Mouse (Mus musculus) liver, embryonic 13.5 days (tissue): Measurements from ENCODE around the gene Ciapin1. TPM values are rescaled to one million over a fixed set of nuclear protein-coding genes. Genes with fewer than 3 reads are reported as not detected.
A peak's percentile ranks its signal among the peaks of the same experiment; 100 is the strongest.

Experiments
- ATAC-seq: fragments of 200-750 bp; cut with Nextera tagmentation; 2 replicates; pipeline ENCODE4 v1.8.0; 2017; ENCODE audit warnings: low read depth, mild to moderate bottlenecking, moderate number of reproducible peaks, moderate library complexity
- DNase-seq: peaks from one replicate; pipeline ENCODE4 v3.0.0; 2022
- H3K27ac ChIP-seq: fragments of 300-500 bp; sonication (generic); 2 replicates; pipeline ENCODE4 v1.5.1; 2015; ENCODE audit warnings: moderate library complexity, mild to moderate bottlenecking, inconsistent platforms
- H3K27me3 ChIP-seq: fragments of 300-500 bp; sonication (generic); 2 replicates; pipeline ENCODE4 v1.6.1; 2015; ENCODE audit warnings: mild to moderate bottlenecking, inconsistent platforms
- H3K36me3 ChIP-seq: fragments of 300-500 bp; sonication (generic); 2 replicates; pipeline ENCODE4 v1.6.1; 2015; ENCODE audit warnings: mild to moderate bottlenecking, inconsistent platforms
- H3K4me1 ChIP-seq: fragments of 300-500 bp; sonication (generic); replicated peaks from 2 replicates; pipeline ENCODE4 v1.6.1; 2015; ENCODE audit warnings: inconsistent platforms
- H3K4me2 ChIP-seq: fragments of 300-500 bp; sonication (generic); 2 replicates; pipeline ENCODE4 v1.6.1; 2015; ENCODE audit warnings: inconsistent platforms, mild to moderate bottlenecking, moderate library complexity
- H3K4me3 ChIP-seq: fragments of 300-500 bp; sonication (generic); replicated peaks from 2 replicates; pipeline ENCODE4 v1.5.1; 2015; ENCODE audit warnings: mild to moderate bottlenecking, inconsistent platforms
- H3K9ac ChIP-seq: fragments of 300-500 bp; sonication (generic); 2 replicates; pipeline ENCODE4 v1.6.1; 2015; ENCODE audit warnings: mild to moderate bottlenecking, inconsistent platforms
- H3K9me3 ChIP-seq: fragments of 300-500 bp; sonication (generic); replicated peaks from 2 replicates; pipeline ENCODE4 v1.6.1; 2016; ENCODE audit warnings: inconsistent platforms
- WGBS: fragments of 180-500 bp; shearing (Covaris S2); methylation state at CpG from one replicate; pipeline ENCODE4 v1.1.7; 2015; ENCODE audit not compliant: insufficient replicate concordance; 5-methylcytosine and 5-hydroxymethylcytosine counted together
- polyA plus RNA-seq: library from polyadenylated mRNA; unstranded; fragments of >200 nt; fragmentation: Nextera tagmentation; extraction: Ambion mirVana; gene quantifications from 2 replicates; pipeline ENCODE4 v1.2.1, GENCODE M21; 2015

The Ciapin1 gene
- polyA plus RNA-seq: 66.7 and 68.0 TPM in 2 replicates

DNA sequence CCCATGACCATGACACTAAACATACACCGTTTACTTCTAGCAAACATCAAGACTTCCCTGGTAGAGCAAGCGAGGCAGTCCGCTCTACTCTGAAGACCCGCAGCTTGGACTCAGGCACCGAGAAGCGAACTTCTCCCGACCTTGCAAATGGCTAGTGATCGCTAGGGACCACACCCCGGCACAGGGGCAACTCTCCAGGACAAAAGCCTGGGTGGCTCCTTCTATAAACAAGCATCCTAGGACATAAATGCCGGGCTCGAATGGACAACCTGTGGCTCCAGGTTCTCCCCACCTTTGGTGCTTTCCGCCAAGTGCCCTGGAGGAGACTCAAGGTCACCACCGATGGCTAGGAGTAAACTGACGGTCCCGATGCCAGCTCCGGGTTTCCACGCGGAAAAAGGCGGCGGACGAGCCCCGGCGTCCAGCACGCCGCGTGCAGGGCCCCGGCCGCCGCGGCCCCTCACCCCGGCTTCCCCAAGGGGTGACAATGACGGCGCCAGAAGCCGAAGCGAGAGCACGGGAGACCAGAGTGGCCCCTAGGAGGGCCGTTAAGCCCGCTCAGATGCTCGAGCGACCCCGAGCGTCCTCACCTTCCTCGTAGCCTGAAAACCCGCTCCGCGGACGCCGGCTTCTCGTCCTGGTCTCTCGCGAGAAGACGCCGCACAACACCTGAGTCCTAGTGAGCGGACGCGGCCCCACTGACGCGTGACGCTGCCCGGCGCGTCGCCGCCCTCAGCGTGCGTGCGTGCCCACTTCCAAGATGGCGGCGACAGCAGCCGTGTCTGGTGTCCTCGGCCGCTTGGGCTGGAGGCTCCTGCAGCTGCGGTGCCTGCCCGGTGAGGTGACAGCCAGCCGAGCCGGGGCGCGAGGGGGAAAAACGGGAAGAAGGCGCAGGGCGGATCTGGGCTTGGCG is at the start of gene Ciapin1, which contains the start of gene Coq9:
Gene Ciapin1 (minus strand): TSS at position 697 of the 913 bp plus-strand sequence.
Gene Coq9 (plus strand): TSS at position 660 of the 913 bp plus-strand sequence.
- Histone ChIP-seq H3K36me3 (peaks cover 6% of the 10 kb centered on the region), H3K4me2 (peak within 1 kb of the TSS; percentile 78), H3K9me3 (no peaks in the 10 kb centered on the region), H3K27ac (peak within 1 kb of the TSS; percentile 93), H3K9ac (peak within 1 kb of the TSS; percentile 96), H3K4me3 (peak within 1 kb of the TSS; percentile 81), H3K27me3 (no peaks in the 10 kb centered on the region), H3K4me1 (peaks cover 49% of the 10 kb centered on the region)
- ATAC-seq (peak; percentile 95), DNase-seq (peak; percentile 93)
- under 1% methylated on average over 82 of the region's 82 CpGs for WGBS

DNA sequence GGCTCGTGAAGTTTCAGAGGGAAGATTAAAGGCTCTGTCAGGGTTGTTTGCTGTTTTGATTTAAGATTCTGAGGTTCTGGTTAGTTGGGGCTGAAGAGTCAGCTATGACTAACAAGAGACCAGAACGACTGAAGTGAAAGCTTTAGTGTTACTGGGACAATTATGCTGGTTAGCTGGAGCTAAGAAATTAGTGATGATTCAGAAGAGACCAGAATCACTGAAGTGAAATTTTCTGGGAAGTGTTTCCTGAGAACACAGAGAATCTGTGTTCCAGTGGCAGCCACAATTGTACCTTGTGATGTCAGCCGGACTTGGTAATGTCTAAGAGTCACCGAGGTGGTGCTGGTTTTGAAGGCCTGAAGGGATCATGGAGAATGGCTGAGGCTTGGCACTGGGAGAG is 42.6 kb upstream of the Ciapin1 start:
- DNase-seq (no peak), ATAC-seq (no peak)
- WGBS: 57% methylated on average over 4 of the region's 4 CpGs
- Histone ChIP-seq H3K9me3 (no peaks in the 10 kb centered on the region), H3K36me3 (no peaks in the 10 kb centered on the region), H3K27me3 (peaks cover 17% of the 10 kb centered on the region; the same call in 1 of the 2 replicates), H3K4me2 (no peak overlapping the region), H3K4me3 (no peak overlapping the region), H3K27ac (no peak overlapping the region), H3K4me1 (peaks cover 22% of the 10 kb centered on the region), H3K9ac (no peak overlapping the region)

DNA sequence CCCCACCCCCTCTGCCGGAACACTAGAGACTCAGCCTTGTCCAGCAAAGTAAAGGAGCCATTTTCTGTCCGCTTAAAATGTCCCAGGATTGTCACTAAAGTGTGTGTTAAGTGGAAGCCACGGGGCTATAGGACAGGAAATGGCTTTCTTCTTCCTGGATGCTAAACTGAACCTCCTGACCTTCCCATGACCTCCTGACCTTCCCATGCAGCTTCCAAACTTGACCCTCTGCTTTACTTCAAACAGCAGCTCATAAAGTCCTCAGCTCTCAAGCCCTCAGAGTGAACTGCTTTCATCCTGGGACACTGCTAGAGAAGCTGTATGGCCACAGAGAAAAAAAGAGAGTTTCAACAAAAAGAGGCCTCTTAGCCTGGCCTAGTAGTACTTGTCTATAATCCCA is 38.7 kb upstream of the Ciapin1 start:
- no peaks in the 10 kb centered on the region; the same call in 1 of the 2 replicates for H3K36me3 ChIP-seq
- H3K4me1 ChIP-seq: peaks cover 56% of the 10 kb centered on the region
- peak overlapping the region; percentile 85; the same call in 1 of the 2 replicates for H3K4me3 ChIP-seq
- WGBS: 39% methylated on average over 3 of the region's 3 CpGs
- no peak for ATAC-seq
- no peaks in the 10 kb centered on the region for H3K9me3 ChIP-seq
- peak overlapping the region; percentile 83 for H3K27ac ChIP-seq
- DNase-seq: no peak
- H3K9ac ChIP-seq: peak overlapping the region; percentile 56
- H3K27me3 ChIP-seq: peaks cover 33% of the 10 kb centered on the region
- peak overlapping the region; percentile 90 for H3K4me2 ChIP-seq

DNA sequence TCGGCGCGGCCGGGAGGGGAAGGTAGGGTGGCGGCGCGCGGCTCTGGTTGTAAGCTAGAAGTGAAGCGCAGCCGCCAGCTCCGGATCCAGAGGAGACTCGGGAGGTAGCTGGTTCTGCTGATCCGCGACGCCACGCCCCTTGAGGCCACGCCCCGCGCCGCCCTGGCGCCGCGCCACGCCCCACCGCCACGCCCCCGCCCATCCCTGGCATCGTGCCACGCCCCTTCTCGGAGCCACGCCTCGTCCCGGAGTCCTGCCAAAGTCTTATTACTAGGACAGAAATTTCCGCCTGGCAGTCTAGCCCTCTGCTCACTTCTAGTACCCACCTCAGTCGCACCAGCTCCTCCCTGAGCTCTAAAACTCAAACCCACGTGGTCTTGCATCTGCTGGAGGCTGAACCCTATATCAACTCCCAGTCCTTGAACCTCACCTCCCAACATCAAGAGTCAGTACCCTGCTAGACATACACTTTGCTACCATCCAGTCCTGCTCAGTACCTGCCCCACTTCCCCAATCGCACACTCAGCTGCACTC is 38.1 kb upstream of the Ciapin1 start, which contains the start of gene Dok4:
Gene Dok4 (minus strand): TSS at position 134 of the 534 bp plus-strand sequence.
- Histone ChIP-seq H3K36me3 (no peaks in the 10 kb centered on the region; the same call in none of the 2 replicates), H3K27me3 (peaks cover 38% of the 10 kb centered on the region), H3K4me1 (peaks cover 62% of the 10 kb centered on the region), H3K4me3 (peak within 1 kb of the TSS; percentile 85), H3K4me2 (peak within 1 kb of the TSS; percentile 90), H3K27ac (peak within 1 kb of the TSS; percentile 96), H3K9ac (peak within 1 kb of the TSS; percentile 94), H3K9me3 (no peaks in the 10 kb centered on the region)
- peak; percentile 84 for ATAC-seq
- under 1% methylated on average over 26 of the region's 37 CpGs for WGBS
- DNase-seq: peak; percentile 85

DNA sequence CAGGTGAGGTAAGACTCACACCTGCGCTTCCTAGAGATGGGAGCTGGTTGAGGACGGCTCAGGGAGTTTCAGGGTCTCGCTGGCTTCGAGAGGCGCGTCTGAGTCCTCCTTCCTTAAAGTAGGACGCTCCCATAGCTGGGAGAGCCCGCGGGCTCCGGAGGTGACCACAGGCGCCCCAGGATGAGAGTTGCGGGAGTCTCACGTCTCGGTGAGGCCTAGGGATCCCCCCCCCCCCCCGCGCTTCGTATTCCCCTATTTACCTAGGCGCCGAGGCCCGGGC is 37.7 kb upstream of the Ciapin1 start:
- no peak for DNase-seq
- 1% methylated on average over 13 of the region's 20 CpGs for WGBS
- Histone ChIP-seq H3K9me3 (no peaks in the 10 kb centered on the region), H3K4me2 (peak overlapping the region; percentile 90), H3K4me3 (peak overlapping the region; percentile 85), H3K36me3 (peaks cover 3% of the 10 kb centered on the region), H3K4me1 (peaks cover 67% of the 10 kb centered on the region), H3K27me3 (peaks cover 41% of the 10 kb centered on the region), H3K27ac (peak overlapping the region; percentile 96), H3K9ac (peak overlapping the region; percentile 94)
- ATAC-seq: peak; percentile 17

DNA sequence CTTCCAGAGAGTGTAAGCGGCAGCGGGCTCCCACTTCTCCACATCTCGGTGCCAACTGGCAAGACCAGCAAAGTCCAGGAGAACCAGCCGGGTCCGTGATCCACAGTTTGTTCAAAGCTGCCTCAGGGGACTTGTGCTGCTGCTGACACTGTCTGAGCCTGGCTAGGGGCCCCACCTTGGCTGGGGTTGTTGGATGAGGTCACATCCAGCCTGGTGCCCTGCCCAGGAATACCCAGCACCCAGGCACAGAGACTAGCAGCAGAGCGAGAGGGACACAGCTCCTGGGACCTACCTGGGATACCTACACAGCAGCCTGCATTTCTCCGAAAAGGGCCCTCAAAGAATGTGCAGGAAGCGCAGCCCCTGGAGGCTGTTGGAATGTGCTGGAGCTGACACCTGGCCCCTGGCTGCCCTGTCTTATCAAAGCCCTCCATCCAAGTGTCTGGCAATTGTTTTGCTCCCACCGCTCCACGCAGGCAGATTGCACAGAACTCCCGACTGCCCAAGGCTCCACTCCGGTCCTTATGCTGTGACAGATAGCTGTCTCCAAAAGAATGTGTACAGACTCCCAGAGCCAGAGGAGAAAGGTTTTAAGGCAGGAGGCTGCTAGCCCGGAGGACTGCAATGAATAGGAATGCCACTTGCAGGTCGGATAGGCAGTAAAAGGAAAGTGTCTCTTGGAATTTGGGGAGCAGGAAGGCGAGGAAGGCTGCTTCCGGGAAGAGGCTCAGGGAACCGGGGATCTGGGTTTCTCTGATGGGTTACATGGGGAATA is 37.1 kb upstream of the Ciapin1 start:
- H3K27ac ChIP-seq: peak overlapping the region; percentile 96
- H3K27me3 ChIP-seq: peaks cover 45% of the 10 kb centered on the region
- H3K36me3 ChIP-seq: peaks cover 8% of the 10 kb centered on the region
- 18% methylated on average over 17 of the region's 17 CpGs for WGBS
- ATAC-seq (peak; percentile 46), DNase-seq (no peak)
- H3K4me3 ChIP-seq: peak overlapping the region; percentile 85
- H3K9ac ChIP-seq: peak overlapping the region; percentile 94
- no peaks in the 10 kb centered on the region for H3K9me3 ChIP-seq
- H3K4me1 ChIP-seq: peaks cover 68% of the 10 kb centered on the region
- H3K4me2 ChIP-seq: peak overlapping the region; percentile 90

DNA sequence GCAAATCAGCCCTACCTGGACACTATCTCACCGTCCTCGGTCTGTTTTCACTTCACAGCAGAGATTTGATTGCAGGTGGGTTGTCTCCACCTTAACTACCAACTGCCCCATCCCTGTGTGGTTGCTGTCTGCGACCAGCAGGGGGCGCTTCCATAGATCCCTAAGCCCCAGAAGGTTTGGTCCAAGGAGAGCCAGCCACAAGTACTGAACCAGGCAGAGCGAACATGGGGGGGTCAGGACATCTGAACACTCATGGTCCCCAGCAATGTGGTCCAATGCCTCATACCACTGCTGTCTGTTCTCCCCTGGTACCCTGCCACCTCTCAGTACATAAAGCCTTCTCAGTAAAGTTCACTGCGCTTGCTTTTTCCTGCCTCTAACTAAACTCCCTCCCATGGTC is 36.2 kb upstream of the Ciapin1 start:
- 11% methylated on average over 6 of the region's 6 CpGs for WGBS
- Histone ChIP-seq H3K4me2 (peak overlapping the region; percentile 90), H3K9ac (peak overlapping the region; percentile 94), H3K27me3 (peaks cover 55% of the 10 kb centered on the region), H3K36me3 (peaks cover 16% of the 10 kb centered on the region), H3K27ac (peak overlapping the region; percentile 96), H3K4me1 (peaks cover 77% of the 10 kb centered on the region), H3K4me3 (peak overlapping the region; percentile 85), H3K9me3 (no peaks in the 10 kb centered on the region)
- DNase-seq (peak; percentile 71), ATAC-seq (peak; percentile 41)

DNA sequence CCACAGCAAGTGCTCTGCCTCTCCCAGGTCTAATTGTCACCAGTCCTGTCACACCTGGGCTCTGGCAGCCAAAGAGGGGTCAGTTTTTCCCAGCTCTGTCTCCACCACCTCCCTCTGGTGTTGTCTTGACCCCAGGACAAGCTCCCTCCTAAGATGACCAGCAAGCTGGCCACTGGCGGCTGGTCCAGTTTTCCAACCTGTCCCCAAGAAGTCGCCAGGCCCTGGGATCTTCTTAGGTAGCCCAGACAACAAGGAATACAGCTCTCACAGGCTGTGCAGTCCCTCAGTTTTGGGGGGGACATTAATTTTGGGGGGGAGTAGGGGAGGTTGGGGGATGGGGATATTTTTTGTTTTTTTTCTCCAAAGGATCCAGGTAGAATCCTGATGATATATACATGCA is 34.4 kb upstream of the Ciapin1 start:
- H3K9me3 ChIP-seq: no peaks in the 10 kb centered on the region
- H3K36me3 ChIP-seq: peaks cover 32% of the 10 kb centered on the region
- 0 out of 2 replicates have a peak overlapping the region, but pooled peaks have one; percentile 6 for H3K9ac ChIP-seq
- no peak overlapping the region for H3K4me3 ChIP-seq
- no peak for DNase-seq
- H3K27me3 ChIP-seq: peaks cover 51% of the 10 kb centered on the region
- peaks cover 82% of the 10 kb centered on the region for H3K4me1 ChIP-seq
- 72% methylated on average over 2 of the region's 2 CpGs for WGBS
- ATAC-seq: no peak
- H3K4me2 ChIP-seq: 0 out of 2 replicates have a peak overlapping the region, but pooled peaks have one; percentile 66
- H3K27ac ChIP-seq: no peak overlapping the region

DNA sequence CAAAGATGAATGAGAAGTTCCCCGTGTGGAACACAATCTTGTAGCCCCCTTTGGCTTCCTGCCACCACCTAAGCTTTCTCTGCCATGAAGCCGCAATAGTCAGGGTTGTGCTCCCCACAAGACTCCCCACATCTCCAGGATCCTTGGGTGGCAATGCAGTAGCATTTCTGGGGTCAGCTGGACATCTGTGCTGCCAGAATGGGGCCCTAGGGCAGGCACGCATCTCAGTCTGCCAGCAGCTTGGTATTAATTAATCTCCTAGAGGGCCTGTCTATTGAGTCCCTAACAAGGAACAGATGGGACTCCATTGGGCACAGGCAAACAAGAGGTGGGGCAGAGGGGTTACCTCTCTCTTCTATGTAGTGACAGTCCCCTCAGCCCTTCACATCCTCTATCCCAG is 34.0 kb upstream of the Ciapin1 start:
- no peaks in the 10 kb centered on the region for H3K9me3 ChIP-seq
- H3K9ac ChIP-seq: 0 out of 2 replicates have a peak overlapping the region, but pooled peaks have one; percentile 6
- peaks cover 82% of the 10 kb centered on the region for H3K4me1 ChIP-seq
- ATAC-seq: no peak
- H3K27me3 ChIP-seq: peaks cover 51% of the 10 kb centered on the region
- H3K27ac ChIP-seq: 0 out of 2 replicates have a peak overlapping the region, but pooled peaks have one; percentile 43
- no peak overlapping the region for H3K4me3 ChIP-seq
- WGBS: 63% methylated on average over 3 of the region's 3 CpGs
- no peak for DNase-seq
- peaks cover 37% of the 10 kb centered on the region for H3K36me3 ChIP-seq
- 0 out of 2 replicates have a peak overlapping the region, but pooled peaks have one; percentile 66 for H3K4me2 ChIP-seq

DNA sequence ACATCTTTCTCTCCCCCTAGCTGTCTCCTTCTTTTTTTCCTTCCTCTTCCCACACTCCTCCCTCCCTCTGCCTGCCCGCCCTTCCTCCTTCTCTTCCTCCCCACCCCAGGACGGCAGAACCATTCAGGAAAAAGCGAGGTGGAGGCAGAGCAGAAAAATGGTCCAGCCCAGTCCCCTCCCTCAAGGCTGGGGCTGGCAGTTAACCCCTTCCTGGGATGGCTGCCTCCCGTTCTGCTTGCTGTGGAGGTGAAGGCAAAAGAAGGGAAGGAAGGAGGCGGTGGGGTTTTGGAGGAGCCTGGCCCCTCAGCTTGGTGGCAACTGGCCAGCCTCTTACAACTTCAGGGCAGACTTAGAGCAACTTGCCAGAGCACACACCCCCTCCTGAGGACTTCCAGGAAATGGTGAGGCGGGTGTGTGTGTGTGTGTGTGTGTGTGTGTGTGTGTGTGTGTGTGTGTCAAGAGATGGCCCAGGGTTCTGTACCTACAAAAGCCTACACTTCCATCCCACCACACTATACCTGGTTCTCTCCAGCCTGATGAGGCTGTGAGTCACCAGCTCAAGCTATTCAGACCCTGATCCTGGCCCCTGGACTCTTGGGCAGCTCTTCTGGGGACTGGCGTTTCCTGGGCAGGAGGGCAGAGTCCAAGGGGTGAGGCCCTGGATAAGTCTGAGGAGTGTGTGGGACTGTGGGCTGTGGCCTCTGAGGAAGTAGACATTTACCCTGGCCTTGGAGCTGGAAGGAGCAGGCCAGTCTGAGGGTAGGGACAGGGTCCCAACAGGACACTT is 33.1 kb upstream of the Ciapin1 start:
- H3K9ac ChIP-seq: peak overlapping the region; percentile 52
- H3K4me3 ChIP-seq: peak overlapping the region; percentile 42
- DNase-seq (no peak), ATAC-seq (no peak)
- H3K36me3 ChIP-seq: peaks cover 45% of the 10 kb centered on the region
- H3K27ac ChIP-seq: peak overlapping the region; percentile 43
- peaks cover 51% of the 10 kb centered on the region for H3K27me3 ChIP-seq
- peak overlapping the region; percentile 66 for H3K4me2 ChIP-seq
- WGBS: 11% methylated on average over 7 of the region's 7 CpGs
- peaks cover 82% of the 10 kb centered on the region for H3K4me1 ChIP-seq
- no peaks in the 10 kb centered on the region for H3K9me3 ChIP-seq
